Mouse (Mus musculus) testis, adult 2 months (tissue): ENCODE data around the gene Limk1. TPM values are rescaled to one million over a fixed set of nuclear protein-coding genes. Genes with fewer than 3 reads are reported as not detected.

Source experiments
- H3K27ac ChIP-seq: fragments of 200-500 bp; 2 replicates; pipeline ENCODE4 v1.5.1; 2012; ENCODE audit warnings: low read depth, low read length; ENCODE audit not compliant: control insufficient read depth, insufficient read depth
- H3K27me3 ChIP-seq: fragments of 200-500 bp; 2 replicates; pipeline ENCODE4 v1.6.1; 2012; ENCODE audit warnings: mild to moderate bottlenecking, low read length, moderate library complexity; ENCODE audit not compliant: control insufficient read depth, insufficient read depth
- H3K36me3 ChIP-seq: fragments of 200-500 bp; 2 replicates; pipeline ENCODE4 v1.6.1; 2012; ENCODE audit warnings: mild to moderate bottlenecking, low read length; ENCODE audit not compliant: control insufficient read depth, insufficient read depth
- H3K4me1 ChIP-seq: fragments of 200-500 bp; 2 replicates; pipeline ENCODE4 v1.6.1; 2012; ENCODE audit warnings: low read length; ENCODE audit not compliant: control insufficient read depth, insufficient read depth
- H3K4me3 ChIP-seq: fragments of 200-500 bp; 2 replicates; pipeline ENCODE4 v1.5.1; 2012; ENCODE audit warnings: low read depth, mild to moderate bottlenecking, low read length, moderate library complexity, mixed read lengths; ENCODE audit not compliant: control insufficient read depth
- CTCF ChIP-seq: fragments of 200-500 bp; IDR thresholded peaks from 2 replicates; pipeline ENCODE4 v1.5.1; 2012; ENCODE audit warnings: low read depth, mild to moderate bottlenecking, inconsistent platforms, low read length, moderate library complexity; ENCODE audit not compliant: control insufficient read depth, insufficient read depth, insufficient replicate concordance
- POLR2A ChIP-seq: fragments of 200-500 bp; IDR thresholded peaks from 2 replicates; pipeline ENCODE4 v1.6.1; 2012; ENCODE audit warnings: low read depth, mild to moderate bottlenecking, inconsistent platforms, low read length, moderate library complexity; ENCODE audit not compliant: control insufficient read depth
- polyA plus RNA-seq: library from polyadenylated mRNA; depleted of rRNA; stranded (reverse); fragments of >200 nt; gene quantifications from 2 replicates; pipeline ENCODE4 v1.2.3, GENCODE M21; 2012

The Limk1 gene
- polyA plus RNA-seq, 1 experiment, result 16.3 TPM

GRCm38 (mm10) chr5:134646461-134646860 lies 41.9 kb downstream of the Limk1 start:
- TF ChIP-seq POLR2A (no peak), CTCF (no peak; the same call in 1 of the 2 replicates)
- H3K4me3 ChIP-seq, result no peak overlapping the region
- no peak overlapping the region for H3K27ac ChIP-seq
- no peaks in the 10 kb centered on the region for H3K27me3 ChIP-seq
- no peaks in the 10 kb centered on the region for H3K36me3 ChIP-seq
- no peaks in the 10 kb centered on the region; the same call in 1 of the 2 replicates for H3K4me1 ChIP-seq

- Histone ChIP-seq H3K4me1 (peaks cover 2% of the 10 kb centered on the region; the same call in 1 of the 2 replicates), H3K27ac (no peak overlapping the region), H3K27me3 (no peaks in the 10 kb centered on the region), H3K4me3 (no peak overlapping the region), H3K36me3 (no peaks in the 10 kb centered on the region)
- no peak for TF ChIP-seq POLR2A
- TF ChIP-seq CTCF, result no peak
Measured at GRCm38 (mm10) chr5:134644643-134645118, 43.7 kb downstream of the Limk1 start.

GRCm38 (mm10) chr5:134644121-134644520 lies 44.3 kb downstream of the Limk1 start:
- TF ChIP-seq POLR2A (no peak), CTCF (no peak)
- Histone ChIP-seq H3K36me3 (no peaks in the 10 kb centered on the region), H3K4me3 (no peak overlapping the region), H3K27me3 (no peaks in the 10 kb centered on the region), H3K4me1 (peaks cover 5% of the 10 kb centered on the region), H3K27ac (no peak overlapping the region)

GRCm38 (mm10) chr5:134640371-134640770 lies 48.0 kb downstream of the Limk1 start:
- Histone ChIP-seq H3K4me3 (no peak overlapping the region), H3K4me1 (peaks cover 9% of the 10 kb centered on the region), H3K27me3 (no peaks in the 10 kb centered on the region), H3K36me3 (peaks cover 1% of the 10 kb centered on the region; the same call in 1 of the 2 replicates), H3K27ac (no peak overlapping the region)
- TF ChIP-seq POLR2A (no peak), CTCF (no peak)

GRCm38 (mm10) chr5:134639269-134639682 lies 49.1 kb downstream of the Limk1 start, which contains the start of gene Eif4h:
Eif4h (minus strand) TSS chr5:134639490.
- peak within 1 kb of the TSS; percentile 100 for H3K4me3 ChIP-seq
- no peaks in the 10 kb centered on the region for H3K27me3 ChIP-seq
- peaks cover 2% of the 10 kb centered on the region; the same call in 1 of the 2 replicates for H3K36me3 ChIP-seq
- H3K27ac ChIP-seq, result peak within 1 kb of the TSS; percentile 100
- no peak for TF ChIP-seq CTCF
- peak; percentile 90 for TF ChIP-seq POLR2A
- peaks cover 9% of the 10 kb centered on the region for H3K4me1 ChIP-seq

- Histone ChIP-seq H3K36me3 (peaks cover 2% of the 10 kb centered on the region; the same call in 1 of the 2 replicates), H3K4me1 (peaks cover 9% of the 10 kb centered on the region), H3K4me3 (peak overlapping the region; percentile 100), H3K27ac (peak overlapping the region; percentile 100), H3K27me3 (no peaks in the 10 kb centered on the region)
- TF ChIP-seq POLR2A (no peak), CTCF (no peak)
Measured at GRCm38 (mm10) chr5:134638461-134639268, 49.7 kb downstream of the Limk1 start.

- Histone ChIP-seq H3K4me3 (peak overlapping the region; percentile 100), H3K4me1 (peaks cover 9% of the 10 kb centered on the region), H3K27me3 (no peaks in the 10 kb centered on the region), H3K36me3 (peaks cover 2% of the 10 kb centered on the region; the same call in 1 of the 2 replicates), H3K27ac (peak overlapping the region; percentile 100)
- TF ChIP-seq POLR2A (no peak), CTCF (no peak)
Measured at GRCm38 (mm10) chr5:134637820-134638367, 50.5 kb downstream of the Limk1 start.
